Mouse (Mus musculus) forebrain, embryonic 14.5 days (tissue): ENCODE measurements around the gene Cfap61. TPM values are rescaled to one million over a fixed set of nuclear protein-coding genes. Genes with fewer than 3 reads are reported as not detected.

Experiments
- ATAC-seq: fragments of 200-750 bp; cut with Nextera tagmentation; 2 replicates; pipeline ENCODE4 v1.8.0; 2017; ENCODE audit warnings: mild to moderate bottlenecking, moderate library complexity
- DNase-seq: peaks from one replicate; pipeline ENCODE4 v3.0.0-alpha.2; 2015; ENCODE audit warnings: low spot score
- H3K27ac ChIP-seq: fragments of 300-500 bp; sonication (generic); 2 replicates; pipeline ENCODE4 v1.5.1; 2014; ENCODE audit warnings: low read depth, mild to moderate bottlenecking, control low read depth, low read length, moderate library complexity
- H3K27me3 ChIP-seq: fragments of 300-500 bp; sonication (generic); replicated peaks from 2 replicates; pipeline ENCODE4 v1.6.1; 2014; ENCODE audit warnings: low read length, control low read depth, mixed read lengths; ENCODE audit not compliant: control insufficient read depth, insufficient read depth
- H3K36me3 ChIP-seq: fragments of 300-500 bp; sonication (generic); 2 replicates; pipeline ENCODE4 v1.6.1; 2014; ENCODE audit warnings: low read length, control low read depth; ENCODE audit not compliant: control insufficient read depth, insufficient read depth
- H3K4me1 ChIP-seq: fragments of 300-500 bp; sonication (generic); 2 replicates; pipeline ENCODE4 v1.6.1; 2014; ENCODE audit warnings: antibody characterized with exemption, low read length, control low read depth; ENCODE audit not compliant: control insufficient read depth, insufficient read depth
- H3K4me2 ChIP-seq: fragments of 300-500 bp; sonication (generic); 2 replicates; pipeline ENCODE4 v1.6.1; 2014; ENCODE audit warnings: mild to moderate bottlenecking, control low read depth, low read length
- H3K4me3 ChIP-seq: fragments of 300-500 bp; sonication (generic); 2 replicates; pipeline ENCODE4 v1.5.1; 2014; ENCODE audit warnings: low read depth, low read length, control low read depth
- H3K9ac ChIP-seq: fragments of 300-500 bp; sonication (generic); 2 replicates; pipeline ENCODE4 v1.6.1; 2014; ENCODE audit warnings: mild to moderate bottlenecking, low read length, control low read depth, moderate library complexity
- H3K9me3 ChIP-seq: fragments of 300-500 bp; sonication (generic); replicated peaks from 2 replicates; pipeline ENCODE4 v1.6.1; 2016; ENCODE audit warnings: low read length, control low read depth, mixed read lengths; ENCODE audit not compliant: control insufficient read depth
- WGBS: fragments of 180-500 bp; shearing (Covaris S2); extraction: QIAGEN DNeasy Blood & Tissue Kit; methylation state at CpG from one replicate; pipeline ENCODE4 v1.1.7; 2014; 5-methylcytosine and 5-hydroxymethylcytosine counted together
- polyA plus RNA-seq: library from polyadenylated mRNA; unstranded; fragments of >200 nt; fragmentation: Nextera tagmentation; extraction: Ambion mirVana; gene quantifications from 2 replicates; pipeline ENCODE4 v1.2.1, GENCODE M21; 2014

Cfap61 gene
- polyA plus RNA-seq, 1 experiment from 2014 or later = 2.5 TPM

DNA sequence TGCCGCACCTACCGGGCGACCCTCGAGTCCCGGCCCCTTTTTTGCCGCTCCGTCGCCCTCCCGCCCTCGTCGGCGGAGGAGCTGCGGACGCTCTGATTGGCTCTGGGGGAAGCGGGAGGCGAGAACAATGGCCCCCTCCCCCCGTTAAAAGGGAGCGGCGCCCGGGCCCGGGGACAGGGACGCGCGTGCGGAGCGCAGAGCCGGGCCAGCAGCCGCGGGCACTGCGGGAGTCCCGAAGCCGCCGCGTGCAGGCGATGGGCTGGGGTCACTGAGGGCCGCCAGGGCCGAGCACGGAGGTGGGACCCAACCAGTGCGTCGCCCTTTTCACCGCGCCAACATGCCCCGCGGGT lies 287.3 kb downstream of the Cfap61 start:
- peak; percentile 80 for ATAC-seq
- Histone ChIP-seq H3K4me1 (peaks cover 45% of the 10 kb centered on the region), H3K36me3 (no peaks in the 10 kb centered on the region), H3K9ac (peak overlapping the region; percentile 99), H3K27me3 (peaks cover 12% of the 10 kb centered on the region), H3K4me2 (peak overlapping the region; percentile 86), H3K4me3 (peak overlapping the region; percentile 93), H3K27ac (peak overlapping the region; percentile 98), H3K9me3 (no peaks in the 10 kb centered on the region)
- WGBS = under 1% methylated on average over 44 of the region's 44 CpGs
- DNase-seq = peak; percentile 96

DNA sequence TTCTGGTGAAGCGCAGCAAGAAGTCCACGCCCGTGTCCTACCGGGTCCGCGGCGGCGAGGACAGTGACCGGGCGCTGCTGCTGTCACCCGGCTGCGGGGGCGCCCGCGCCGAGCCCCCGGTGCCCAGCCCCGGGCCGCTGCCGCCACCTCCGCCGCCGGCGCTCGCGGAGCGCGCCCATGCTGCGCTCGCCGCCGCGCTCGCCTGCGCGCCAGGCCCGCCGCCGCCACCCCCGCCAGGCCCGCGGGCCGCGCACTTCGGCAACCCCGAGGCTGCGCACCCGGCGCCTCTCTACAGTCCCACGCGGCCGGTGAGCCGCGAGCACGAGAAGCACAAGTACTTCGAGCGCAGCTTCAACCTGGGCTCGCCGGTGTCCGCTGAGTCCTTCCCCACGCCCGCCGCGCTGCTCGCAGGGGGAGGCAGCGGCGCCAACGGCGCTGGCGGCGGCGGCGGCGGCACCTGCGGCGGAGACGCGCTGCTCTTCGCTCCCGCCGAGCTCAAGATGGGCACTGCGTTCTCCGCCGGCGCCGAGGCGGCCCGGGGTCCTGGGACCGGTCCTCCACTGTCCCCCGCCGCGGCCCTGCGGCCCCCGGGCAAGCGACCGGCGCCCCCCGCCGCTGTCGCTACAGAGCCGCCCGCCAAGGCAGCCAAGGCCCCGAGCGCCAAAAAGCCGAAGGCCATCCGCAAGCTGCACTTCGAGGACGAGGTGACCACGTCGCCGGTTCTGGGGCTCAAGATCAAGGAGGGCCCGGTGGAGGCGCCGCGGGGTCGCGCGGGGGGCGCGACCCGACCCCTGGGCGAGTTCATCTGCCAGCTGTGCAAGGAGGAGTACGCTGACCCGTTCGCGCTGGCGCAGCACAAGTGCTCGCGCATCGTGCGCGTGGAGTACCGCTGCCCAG lies 287.9 kb downstream of the Cfap61 start:
- H3K4me1 ChIP-seq = peaks cover 45% of the 10 kb centered on the region
- peak overlapping the region; percentile 93 for H3K4me3 ChIP-seq
- H3K9ac ChIP-seq = peak overlapping the region; percentile 99
- H3K27ac ChIP-seq = peak overlapping the region; percentile 98
- H3K27me3 ChIP-seq = peaks cover 12% of the 10 kb centered on the region
- H3K36me3 ChIP-seq = no peaks in the 10 kb centered on the region
- WGBS = under 1% methylated on average over 92 of the region's 133 CpGs
- DNase-seq = peak; percentile 61
- peak; percentile 19 for ATAC-seq
- peak overlapping the region; percentile 86 for H3K4me2 ChIP-seq
- no peaks in the 10 kb centered on the region for H3K9me3 ChIP-seq

DNA sequence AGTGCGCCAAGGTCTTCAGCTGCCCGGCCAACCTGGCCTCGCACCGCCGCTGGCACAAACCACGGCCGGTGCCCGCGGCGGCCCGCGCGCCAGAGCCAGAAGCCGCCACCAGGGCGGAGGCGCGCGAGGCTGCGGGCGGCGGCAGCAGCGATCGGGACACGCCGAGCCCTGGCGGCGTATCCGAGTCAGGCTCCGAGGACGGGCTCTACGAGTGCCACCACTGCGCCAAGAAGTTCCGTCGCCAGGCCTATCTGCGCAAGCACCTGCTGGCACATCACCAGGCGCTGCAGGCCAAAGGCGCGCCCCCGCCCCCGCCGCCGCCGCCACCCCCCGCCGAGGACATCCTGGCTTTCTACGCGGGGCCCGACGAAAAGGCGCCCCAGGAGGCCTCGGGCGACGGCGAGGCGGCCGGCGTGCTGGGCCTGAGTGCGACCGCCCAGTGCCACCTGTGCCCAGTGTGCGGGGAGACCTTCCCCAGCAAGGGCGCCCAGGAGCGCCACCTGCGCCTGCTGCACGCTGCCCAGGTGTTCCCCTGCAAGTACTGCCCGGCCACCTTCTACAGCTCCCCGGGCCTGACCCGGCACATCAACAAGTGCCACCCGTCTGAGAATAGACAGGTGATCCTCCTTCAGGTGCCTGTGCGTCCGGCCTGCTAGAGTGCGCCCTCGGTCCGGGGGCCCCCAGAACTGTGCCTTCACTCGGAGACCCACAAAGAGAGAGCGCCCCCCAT lies 288.8 kb downstream of the Cfap61 start:
- peak; percentile 68 for DNase-seq
- WGBS = under 1% methylated on average over 60 of the region's 75 CpGs

DNA sequence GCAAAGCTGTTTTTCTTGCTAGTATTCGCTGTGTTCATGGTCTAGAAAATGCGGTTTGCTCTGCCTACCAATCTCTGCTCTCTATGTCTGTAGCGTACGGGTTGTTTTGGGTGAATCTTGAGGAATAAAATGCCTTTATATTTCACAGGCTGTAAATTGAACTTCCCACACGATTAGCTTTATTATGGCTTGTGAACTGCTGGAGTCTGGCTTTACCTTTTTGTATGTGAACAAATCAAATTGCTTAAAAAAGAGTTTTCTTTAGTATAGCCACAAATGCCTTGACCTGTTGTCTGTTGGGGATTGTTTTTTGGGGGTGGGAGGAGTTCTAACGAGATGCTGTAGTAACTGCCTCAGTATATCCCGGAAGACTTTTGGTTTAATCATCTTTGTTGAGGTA lies 289.6 kb downstream of the Cfap61 start:
- H3K4me2 ChIP-seq = peak overlapping the region; percentile 86
- DNase-seq = peak; percentile 39
- peak overlapping the region; percentile 98; the same call in 1 of the 2 replicates for H3K27ac ChIP-seq
- peaks cover 31% of the 10 kb centered on the region for H3K4me1 ChIP-seq
- peak overlapping the region; percentile 93 for H3K4me3 ChIP-seq
- H3K9me3 ChIP-seq = no peaks in the 10 kb centered on the region
- WGBS = 7% methylated on average over 7 of the region's 7 CpGs
- ATAC-seq = no peak
- H3K27me3 ChIP-seq = peaks cover 11% of the 10 kb centered on the region
- peak overlapping the region; percentile 99 for H3K9ac ChIP-seq
- H3K36me3 ChIP-seq = no peaks in the 10 kb centered on the region

More for the DNA sequence above, 288.8 kb downstream of the Cfap61 start:
- Histone ChIP-seq H3K9ac (peak overlapping the region; percentile 99), H3K36me3 (no peaks in the 10 kb centered on the region), H3K27ac (peak overlapping the region; percentile 98), H3K27me3 (peaks cover 12% of the 10 kb centered on the region), H3K4me2 (peak overlapping the region; percentile 86), H3K9me3 (no peaks in the 10 kb centered on the region), H3K4me1 (peaks cover 37% of the 10 kb centered on the region), H3K4me3 (peak overlapping the region; percentile 93)
- no peak for ATAC-seq

DNA sequence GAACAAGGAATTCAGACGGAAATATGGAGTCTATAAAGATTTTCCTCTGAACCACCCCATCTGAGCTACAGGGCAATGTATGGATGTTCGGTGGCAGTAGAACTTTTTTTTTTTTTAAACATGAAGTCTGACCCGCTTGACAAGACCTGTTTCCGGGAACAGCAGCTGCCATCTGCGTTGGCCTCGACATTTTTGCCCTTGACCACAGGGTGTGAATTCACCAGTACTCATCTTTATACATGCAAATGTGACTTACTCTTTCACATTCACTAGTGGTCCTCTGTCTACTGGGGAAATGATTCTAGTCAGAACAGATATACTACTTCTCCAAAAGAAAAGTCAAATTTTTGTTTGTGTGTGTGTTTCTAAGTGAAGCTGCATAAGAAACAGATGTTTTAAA lies 291.2 kb downstream of the Cfap61 start:
- H3K27me3 ChIP-seq = peaks cover 8% of the 10 kb centered on the region
- H3K27ac ChIP-seq = no peak overlapping the region
- peak overlapping the region; percentile 93; the same call in 1 of the 2 replicates for H3K4me3 ChIP-seq
- H3K36me3 ChIP-seq = no peaks in the 10 kb centered on the region
- H3K9ac ChIP-seq = 0 out of 2 replicates have a peak overlapping the region, but pooled peaks have one; percentile 56
- peak overlapping the region; percentile 86 for H3K4me2 ChIP-seq
- H3K9me3 ChIP-seq = no peaks in the 10 kb centered on the region
- 10% methylated on average over 6 of the region's 6 CpGs for WGBS
- no peak for DNase-seq
- ATAC-seq = no peak
- H3K4me1 ChIP-seq = peaks cover 25% of the 10 kb centered on the region

DNA sequence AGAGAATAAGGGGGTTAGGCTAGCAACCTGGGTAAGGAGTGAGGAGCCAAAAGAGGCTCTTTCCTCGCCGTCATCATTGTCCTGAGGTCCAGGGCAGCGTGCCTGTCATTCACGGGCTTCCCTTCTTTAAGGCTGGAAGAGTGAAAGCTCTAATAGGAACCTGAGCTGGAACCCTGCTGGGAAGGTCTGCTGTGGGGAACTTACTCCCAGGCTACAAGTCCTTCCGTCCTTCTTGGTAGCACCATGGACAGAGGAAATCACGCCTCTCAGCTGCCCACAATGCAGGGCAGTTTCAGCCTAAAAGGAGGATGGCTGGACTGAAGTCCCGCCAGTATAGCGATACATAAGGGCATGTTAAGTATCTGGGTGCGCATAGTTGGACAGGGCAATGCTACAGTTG lies 291.9 kb downstream of the Cfap61 start:
- WGBS = 5% methylated on average over 9 of the region's 9 CpGs
- no peaks in the 10 kb centered on the region for H3K36me3 ChIP-seq
- H3K27me3 ChIP-seq = peaks cover 8% of the 10 kb centered on the region
- no peak overlapping the region for H3K9ac ChIP-seq
- H3K4me3 ChIP-seq = no peak overlapping the region
- H3K4me1 ChIP-seq = peaks cover 20% of the 10 kb centered on the region
- no peak for ATAC-seq
- H3K27ac ChIP-seq = no peak overlapping the region
- no peaks in the 10 kb centered on the region for H3K9me3 ChIP-seq
- peak overlapping the region; percentile 86 for H3K4me2 ChIP-seq
- DNase-seq = peak; percentile 49

DNA sequence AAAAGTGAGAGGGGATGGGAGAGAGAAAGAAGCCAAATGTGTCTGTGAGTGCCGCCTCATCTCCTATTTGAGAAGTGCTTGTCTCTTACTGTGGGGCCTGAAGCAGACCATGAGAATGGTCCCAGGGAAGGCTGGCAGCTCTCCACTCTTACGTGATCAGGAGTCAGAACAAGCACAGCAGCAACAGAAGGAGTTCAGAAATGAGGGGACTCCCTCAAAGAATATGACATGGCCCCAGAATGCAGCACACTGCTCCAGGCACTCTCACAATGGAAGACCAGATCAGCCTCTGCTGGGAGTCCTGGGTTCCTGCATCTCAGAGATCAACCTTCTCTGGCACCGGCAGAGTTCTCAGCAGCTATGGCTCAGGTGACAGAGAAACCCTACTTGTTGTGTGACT lies 293.1 kb downstream of the Cfap61 start:
- Histone ChIP-seq H3K4me3 (no peak overlapping the region), H3K9me3 (no peaks in the 10 kb centered on the region), H3K36me3 (no peaks in the 10 kb centered on the region), H3K4me2 (no peak overlapping the region), H3K4me1 (peaks cover 20% of the 10 kb centered on the region), H3K9ac (no peak overlapping the region), H3K27me3 (peaks cover 8% of the 10 kb centered on the region), H3K27ac (no peak overlapping the region)
- ATAC-seq = no peak
- WGBS = 57% methylated on average over 3 of the region's 3 CpGs
- no peak for DNase-seq

DNA sequence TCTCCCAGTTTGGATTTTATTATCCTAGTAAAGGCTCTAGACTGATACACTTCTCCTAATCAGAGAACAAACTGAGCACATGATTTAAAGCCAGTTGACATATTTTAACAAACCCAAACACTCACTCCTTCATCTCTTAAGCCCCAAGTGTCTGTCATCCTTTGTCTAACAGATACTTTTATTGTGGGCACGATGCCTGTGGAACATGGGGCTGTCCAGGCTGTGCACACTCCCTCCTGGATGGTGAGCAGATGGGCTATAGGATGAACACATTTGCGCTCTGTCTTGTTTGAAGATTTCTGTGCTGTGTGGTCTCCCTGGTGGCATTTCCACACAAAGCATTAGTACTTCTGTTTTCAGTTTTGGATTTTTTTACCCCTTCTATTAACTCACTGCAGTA lies 293.9 kb downstream of the Cfap61 start:
- Histone ChIP-seq H3K36me3 (no peaks in the 10 kb centered on the region), H3K27me3 (peaks cover 8% of the 10 kb centered on the region), H3K9me3 (no peaks in the 10 kb centered on the region), H3K27ac (no peak overlapping the region), H3K4me3 (no peak overlapping the region), H3K4me2 (no peak overlapping the region), H3K9ac (no peak overlapping the region), H3K4me1 (peaks cover 20% of the 10 kb centered on the region)
- ATAC-seq = no peak
- WGBS = 58% methylated on average over 2 of the region's 2 CpGs
- peak; percentile 33 for DNase-seq
